Mouse (Mus musculus) hindbrain, postnatal 0 days (tissue): Measurements from ENCODE around the gene Klk7. TPM values are rescaled to one million over a fixed set of nuclear protein-coding genes. Genes with fewer than 3 reads are reported as not detected.

ENCODE experiments used
- ATAC-seq: fragments of 200-750 bp; cut with Nextera tagmentation; 2 replicates; pipeline ENCODE4 v1.8.0; 2017; ENCODE audit warnings: mild to moderate bottlenecking, moderate TSS enrichment, moderate library complexity
- DNase-seq: peaks from one replicate; pipeline ENCODE4 v3.0.0-alpha.2; 2015; ENCODE audit warnings: low spot score
- H3K27ac ChIP-seq: fragments of 300-500 bp; sonication (generic); 2 replicates; pipeline ENCODE4 v1.5.1; 2014; ENCODE audit warnings: mild to moderate bottlenecking
- H3K27me3 ChIP-seq: fragments of 300-500 bp; sonication (generic); 2 replicates; pipeline ENCODE4 v1.6.1; 2014; ENCODE audit warnings: low read length, mixed read lengths; ENCODE audit not compliant: insufficient read depth
- H3K36me3 ChIP-seq: fragments of 300-500 bp; sonication (generic); 2 replicates; pipeline ENCODE4 v1.6.1; 2014; ENCODE audit warnings: low read length, mixed read lengths; ENCODE audit not compliant: insufficient read depth
- H3K4me1 ChIP-seq: fragments of 300-500 bp; sonication (generic); 2 replicates; pipeline ENCODE4 v1.6.1; 2014; ENCODE audit warnings: antibody characterized with exemption, low read length, mixed read lengths; ENCODE audit not compliant: insufficient read depth
- H3K4me2 ChIP-seq: fragments of 300-500 bp; sonication (generic); 2 replicates; pipeline ENCODE4 v1.6.1; 2014; ENCODE audit warnings: low read depth, mild to moderate bottlenecking, low read length, moderate library complexity, mixed read lengths
- H3K4me3 ChIP-seq: fragments of 300-500 bp; sonication (generic); 2 replicates; pipeline ENCODE4 v1.5.1; 2014; ENCODE audit warnings: low read length
- H3K9ac ChIP-seq: fragments of 300-500 bp; sonication (generic); replicated peaks from 2 replicates; pipeline ENCODE4 v1.6.1; 2014; ENCODE audit warnings: mild to moderate bottlenecking, low read length, moderate library complexity, mixed read lengths
- H3K9me3 ChIP-seq: fragments of 300-500 bp; sonication (generic); 2 replicates; pipeline ENCODE4 v1.6.1; 2016; ENCODE audit warnings: low read length, mixed read lengths
- CTCF ChIP-seq: IDR thresholded peaks from 2 replicates; pipeline ENCODE4 v1.5.1; 2016; ENCODE audit warnings: antibody characterized with exemption, control low read depth, low read depth
- WGBS: fragments of 180-500 bp; shearing (Covaris S2); extraction: QIAGEN DNeasy Blood & Tissue Kit; methylation state at CpG from one replicate; pipeline ENCODE4 v1.1.7; 2014; 5-methylcytosine and 5-hydroxymethylcytosine counted together
- polyA plus RNA-seq: library from polyadenylated mRNA; unstranded; fragments of >200 nt; fragmentation: Nextera tagmentation; extraction: Ambion mirVana; gene quantifications from 2 replicates; pipeline ENCODE4 v1.2.1, GENCODE M21; 2015
- total RNA-seq: library from RNA; depleted of rRNA; stranded (reverse); fragments of >200 nt; gene quantifications from 2 replicates; pipeline ENCODE4 v1.2.3, GENCODE M21; 2014

Klk7 gene
- total and polyA plus RNA-seq, 2 experiments from 2014 or later, result 0.19 TPM; not detected in 1

GRCm38 (mm10) chr7:43774364-43774763 is 36.7 kb upstream of the Klk7 start, which contains the start of gene Klk11:
Gene Klk11 (plus strand): TSS chr7:43774604.
- H3K9me3 ChIP-seq, result no peaks in the 10 kb centered on the region
- no peak within 1 kb of the TSS for H3K9ac ChIP-seq
- H3K4me3 ChIP-seq, result no peak within 1 kb of the TSS
- TF ChIP-seq CTCF, result no peak
- no peaks in the 10 kb centered on the region for H3K27me3 ChIP-seq
- H3K4me1 ChIP-seq, result no peaks in the 10 kb centered on the region
- H3K36me3 ChIP-seq, result no peaks in the 10 kb centered on the region
- DNase-seq (no peak), ATAC-seq (no peak)
- 98% methylated on average over 5 of the region's 5 CpGs for WGBS
- H3K27ac ChIP-seq, result no peak within 1 kb of the TSS
- no peak within 1 kb of the TSS for H3K4me2 ChIP-seq

DNA sequence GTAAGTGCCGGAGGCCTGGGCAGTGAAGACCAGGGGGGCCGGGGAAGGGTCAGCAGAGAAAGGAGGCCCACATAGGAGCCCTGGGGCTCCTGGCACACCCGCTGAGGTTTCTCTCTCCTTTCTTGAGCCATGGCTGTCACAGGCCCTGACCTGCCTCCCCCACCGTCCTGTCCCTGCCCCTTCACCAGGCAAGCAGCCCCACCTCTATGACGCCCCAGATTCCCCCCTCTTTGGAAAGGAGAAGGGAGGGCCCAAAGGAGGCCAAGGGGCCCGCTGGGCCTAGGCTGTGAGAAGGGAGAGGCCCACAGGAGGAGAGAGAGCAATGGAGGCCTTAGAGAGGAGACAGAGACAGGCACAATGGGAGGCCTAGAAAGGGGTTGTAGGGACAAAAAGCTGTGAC is 36.3 kb upstream of the Klk7 start:
- H3K4me1 ChIP-seq, result no peaks in the 10 kb centered on the region
- ATAC-seq (no peak), DNase-seq (no peak)
- H3K4me2 ChIP-seq, result no peak overlapping the region
- H3K9me3 ChIP-seq, result no peaks in the 10 kb centered on the region
- WGBS, result 37% methylated on average over 6 of the region's 6 CpGs
- no peaks in the 10 kb centered on the region for H3K36me3 ChIP-seq
- H3K9ac ChIP-seq, result no peak overlapping the region
- no peak for TF ChIP-seq CTCF
- H3K27me3 ChIP-seq, result no peaks in the 10 kb centered on the region
- H3K4me3 ChIP-seq, result no peak overlapping the region
- H3K27ac ChIP-seq, result no peak overlapping the region

DNA sequence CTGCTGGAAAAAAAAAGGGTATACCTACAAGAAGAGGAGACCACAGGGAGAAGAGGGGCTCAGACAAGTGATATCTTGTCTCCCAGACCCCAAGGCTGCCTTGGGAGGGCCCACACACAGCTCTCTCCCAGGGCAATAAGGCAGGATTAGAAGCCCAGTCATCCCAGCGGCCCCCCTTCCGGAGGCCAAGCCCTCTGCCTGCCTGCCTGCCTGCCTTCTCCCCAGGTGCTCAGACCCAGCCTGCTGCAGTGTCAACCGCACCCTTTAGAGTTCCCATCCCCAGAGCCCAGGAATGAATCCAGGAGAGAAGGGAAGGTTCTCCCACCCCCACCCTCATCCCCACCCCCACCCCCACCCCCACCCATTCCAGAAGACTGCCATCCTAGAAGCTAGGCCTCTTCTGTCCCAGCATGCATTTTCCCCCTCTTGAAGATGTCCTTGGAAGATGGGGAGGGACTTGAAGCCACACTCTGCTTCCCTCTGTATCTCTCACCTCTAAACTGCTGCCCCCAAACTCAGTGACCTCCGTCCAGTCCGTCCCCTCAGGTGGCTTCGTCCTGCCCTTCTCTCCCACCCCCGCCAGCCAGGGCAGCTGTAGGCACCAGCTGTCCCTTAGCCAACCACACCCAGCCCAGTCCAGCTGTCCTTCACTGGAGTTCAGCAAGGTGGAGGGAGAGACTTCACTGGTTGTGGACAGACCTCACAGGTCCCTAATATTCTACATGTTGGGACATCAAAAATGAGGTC is 35.6 kb upstream of the Klk7 start:
- H3K27ac ChIP-seq, result no peak overlapping the region
- ATAC-seq, result no peak
- no peak for TF ChIP-seq CTCF

DNA sequence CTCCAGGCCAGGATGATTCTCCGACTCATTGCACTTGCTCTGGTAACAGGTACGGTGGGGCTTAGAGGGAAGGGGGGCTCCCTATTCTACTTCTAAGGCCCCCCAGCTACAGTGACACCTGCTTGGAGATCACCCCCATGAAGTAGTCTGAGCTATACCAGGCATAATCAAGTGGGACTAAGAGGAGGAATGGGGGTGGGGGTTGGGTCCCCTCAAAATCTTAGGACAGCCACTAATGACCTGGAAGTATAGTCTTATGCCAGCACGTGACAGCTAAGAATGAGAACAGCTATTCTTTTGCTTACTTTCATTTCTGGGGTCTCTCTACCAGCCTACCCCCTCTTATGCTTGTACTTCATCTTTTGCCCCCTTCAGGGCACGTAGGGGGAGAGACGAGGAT is 34.6 kb upstream of the Klk7 start:
- ATAC-seq (no peak), DNase-seq (no peak)
- TF ChIP-seq CTCF, result no peak
- no peak overlapping the region for H3K9ac ChIP-seq
- no peak overlapping the region for H3K4me3 ChIP-seq
- 80% methylated on average over 5 of the region's 5 CpGs for WGBS
- no peak overlapping the region for H3K4me2 ChIP-seq
- H3K9me3 ChIP-seq, result no peaks in the 10 kb centered on the region
- H3K27ac ChIP-seq, result no peak overlapping the region
- H3K4me1 ChIP-seq, result no peaks in the 10 kb centered on the region
- H3K36me3 ChIP-seq, result no peaks in the 10 kb centered on the region
- no peaks in the 10 kb centered on the region for H3K27me3 ChIP-seq

More for the DNA sequence above, 35.6 kb upstream of the Klk7 start:
- Histone ChIP-seq H3K36me3 (no peaks in the 10 kb centered on the region), H3K4me2 (no peak overlapping the region), H3K9ac (no peak overlapping the region), H3K27me3 (no peaks in the 10 kb centered on the region), H3K4me3 (no peak overlapping the region), H3K4me1 (no peaks in the 10 kb centered on the region), H3K9me3 (no peaks in the 10 kb centered on the region)
- no peak for DNase-seq
- WGBS, result 54% methylated on average over 7 of the region's 7 CpGs

DNA sequence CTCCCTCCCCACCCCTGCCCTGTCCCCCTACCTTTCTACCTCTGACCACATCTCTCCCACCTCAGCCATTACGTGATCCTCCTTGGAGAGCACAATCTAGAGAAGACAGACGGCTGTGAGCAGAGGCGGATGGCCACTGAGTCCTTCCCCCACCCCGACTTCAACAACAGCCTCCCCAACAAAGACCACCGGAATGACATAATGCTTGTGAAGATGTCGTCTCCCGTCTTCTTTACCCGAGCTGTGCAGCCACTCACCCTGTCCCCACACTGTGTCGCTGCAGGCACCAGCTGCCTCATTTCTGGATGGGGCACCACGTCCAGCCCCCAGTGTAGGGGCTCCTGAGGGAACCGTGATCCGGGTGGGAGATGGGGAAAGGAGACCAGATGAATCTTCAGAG is 33.7 kb upstream of the Klk7 start:
- H3K9me3 ChIP-seq, result no peaks in the 10 kb centered on the region
- H3K4me2 ChIP-seq, result no peak overlapping the region
- H3K27me3 ChIP-seq, result no peaks in the 10 kb centered on the region
- TF ChIP-seq CTCF, result no peak
- H3K36me3 ChIP-seq, result no peaks in the 10 kb centered on the region
- no peak overlapping the region for H3K4me3 ChIP-seq
- no peak for DNase-seq
- 91% methylated on average over 12 of the region's 12 CpGs for WGBS
- H3K27ac ChIP-seq, result no peak overlapping the region
- no peak for ATAC-seq
- no peak overlapping the region for H3K9ac ChIP-seq
- no peaks in the 10 kb centered on the region; the same call in 1 of the 2 replicates for H3K4me1 ChIP-seq

- DNase-seq, result no peak
These were observed 32.7 kb upstream of the Klk7 start for GRCm38 (mm10) chr7:43778176-43778970.

More at GRCm38 (mm10) chr7:43778176-43778970, 32.7 kb upstream of the Klk7 start:
- Histone ChIP-seq H3K27ac (no peak overlapping the region), H3K4me3 (no peak overlapping the region), H3K4me2 (no peak overlapping the region), H3K36me3 (no peaks in the 10 kb centered on the region), H3K4me1 (peaks cover 5% of the 10 kb centered on the region; the same call in 1 of the 2 replicates), H3K27me3 (peaks cover 3% of the 10 kb centered on the region; the same call in 1 of the 2 replicates), H3K9ac (no peak overlapping the region), H3K9me3 (no peaks in the 10 kb centered on the region)
- no peak for TF ChIP-seq CTCF
- 88% methylated on average over 10 of the region's 10 CpGs for WGBS
- no peak for ATAC-seq
